Mouse (Mus musculus) midbrain, postnatal 0 days (tissue): Measurements from ENCODE around the gene Pwp2. TPM values are rescaled to one million over a fixed set of nuclear protein-coding genes. Genes with fewer than 3 reads are reported as not detected.
"Not testable (repeated sequence)": the region's sequence is repeated elsewhere in the genome, so short reads cannot be mapped to it uniquely, and the experiment has no call there.

Source experiments
- ATAC-seq: fragments of 200-750 bp; cut with Nextera tagmentation; 2 replicates; pipeline ENCODE4 v1.8.0; 2017; ENCODE audit warnings: moderate number of reproducible peaks, mild to moderate bottlenecking, moderate TSS enrichment, moderate library complexity; ENCODE audit not compliant: low FRiP score
- DNase-seq: peaks from one replicate; pipeline ENCODE4 v3.0.0-alpha.2; 2015; ENCODE audit warnings: low spot score
- H3K27ac ChIP-seq: fragments of 300-500 bp; sonication (generic); 2 replicates; pipeline ENCODE4 v1.5.1; 2014; ENCODE audit warnings: low read depth, mild to moderate bottlenecking, low read length, mixed read lengths
- H3K27me3 ChIP-seq: fragments of 300-500 bp; sonication (generic); 2 replicates; pipeline ENCODE4 v1.6.1; 2014; ENCODE audit warnings: low read length, control low read depth, mixed read lengths; ENCODE audit not compliant: insufficient read depth
- H3K36me3 ChIP-seq: fragments of 300-500 bp; sonication (generic); 2 replicates; pipeline ENCODE4 v1.6.1; 2014; ENCODE audit warnings: low read length, control low read depth, mixed read lengths; ENCODE audit not compliant: insufficient read depth
- H3K4me1 ChIP-seq: fragments of 300-500 bp; sonication (generic); 2 replicates; pipeline ENCODE4 v1.6.1; 2014; ENCODE audit warnings: mild to moderate bottlenecking, control low read depth, antibody characterized with exemption, low read length, mixed read lengths; ENCODE audit not compliant: insufficient read depth
- H3K4me2 ChIP-seq: fragments of 300-500 bp; sonication (generic); 2 replicates; pipeline ENCODE4 v1.6.1; 2014; ENCODE audit warnings: low read depth, mild to moderate bottlenecking, low read length, mixed read lengths; ENCODE audit not compliant: poor library complexity, severe bottlenecking
- H3K4me3 ChIP-seq: fragments of 300-500 bp; sonication (generic); 2 replicates; pipeline ENCODE4 v1.5.1; 2014; ENCODE audit warnings: low read depth, mild to moderate bottlenecking, low read length, moderate library complexity
- H3K9ac ChIP-seq: fragments of 300-500 bp; sonication (generic); replicated peaks from 2 replicates; pipeline ENCODE4 v1.6.1; 2014; ENCODE audit warnings: mild to moderate bottlenecking, low read length, moderate library complexity, mixed read lengths; ENCODE audit not compliant: poor library complexity, severe bottlenecking
- H3K9me3 ChIP-seq: fragments of 300-500 bp; sonication (generic); 2 replicates; pipeline ENCODE4 v1.6.1; 2016; ENCODE audit warnings: low read length, control low read depth
- CTCF ChIP-seq: IDR thresholded peaks from 2 replicates; pipeline ENCODE4 v1.5.1; 2016; ENCODE audit warnings: antibody characterized with exemption, mild to moderate bottlenecking
- WGBS: fragments of 180-500 bp; shearing (Covaris S2); extraction: QIAGEN DNeasy Blood & Tissue Kit; methylation state at CpG from one replicate; pipeline ENCODE4 v1.1.7; 2014; 5-methylcytosine and 5-hydroxymethylcytosine counted together
- polyA plus RNA-seq: library from polyadenylated mRNA; unstranded; fragments of >200 nt; fragmentation: Nextera tagmentation; extraction: Ambion mirVana; gene quantifications from 2 replicates; pipeline ENCODE4 v1.2.1, GENCODE M21; 2015
- total RNA-seq: library from RNA; depleted of rRNA; stranded (reverse); fragments of >200 nt; gene quantifications from 2 replicates; pipeline ENCODE4 v1.2.3, GENCODE M21; 2014; rRNA removed

Gene Pwp2
- total and polyA plus RNA-seq, 2 experiments from 2014 or later, result 13.4 to 24.5 TPM

DNA sequence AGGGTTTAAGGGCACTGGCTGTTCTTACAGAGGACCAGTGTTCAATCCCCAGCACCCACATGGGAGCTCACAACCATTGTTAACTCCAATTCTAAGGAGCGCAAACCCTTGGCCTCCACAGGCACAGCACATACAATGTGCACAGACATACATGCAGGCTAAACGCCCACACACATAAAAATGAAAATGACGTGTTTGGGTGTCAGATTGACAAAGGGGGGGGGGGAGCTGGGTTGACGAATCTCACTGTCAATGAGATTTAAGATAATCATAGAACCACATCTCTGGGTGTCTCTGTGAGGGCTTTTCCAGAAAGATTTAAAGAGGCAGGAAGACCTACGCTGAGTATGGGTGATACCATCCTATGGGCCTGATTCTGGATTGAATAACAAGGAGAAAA is 58.6 kb downstream of the Pwp2 start:
- H3K4me3 ChIP-seq, result no peak overlapping the region
- H3K9me3 ChIP-seq, result no peaks in the 10 kb centered on the region
- H3K36me3 ChIP-seq, result no peaks in the 10 kb centered on the region
- no peaks in the 10 kb centered on the region for H3K4me1 ChIP-seq
- DNase-seq (no peak), ATAC-seq (no peak)
- H3K27ac ChIP-seq, result no peak overlapping the region
- no peak overlapping the region for H3K9ac ChIP-seq
- TF ChIP-seq CTCF, result no peak
- no peaks in the 10 kb centered on the region for H3K27me3 ChIP-seq
- 94% methylated on average over 5 of the region's 5 CpGs for WGBS
- no peak overlapping the region for H3K4me2 ChIP-seq

DNA sequence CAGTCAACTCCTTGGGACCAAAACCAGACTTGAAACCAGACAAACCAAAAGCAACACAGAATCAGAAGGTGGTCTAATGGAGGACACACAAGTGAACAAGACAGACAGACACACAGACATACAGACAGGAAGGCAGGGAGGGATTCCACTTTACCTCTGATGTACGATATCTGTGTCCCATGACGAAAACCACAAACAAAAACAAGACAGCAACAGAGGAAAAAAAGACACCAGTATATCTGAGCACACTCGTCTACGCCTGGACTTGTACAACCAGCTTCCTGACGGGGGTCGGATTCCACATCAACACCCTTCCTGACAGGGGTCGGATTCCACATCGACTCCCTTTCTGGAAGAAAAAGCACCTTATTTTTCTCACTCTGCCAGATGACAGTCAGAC is 59.9 kb downstream of the Pwp2 start:
- H3K9ac ChIP-seq, DNase-seq, H3K9me3 ChIP-seq, H3K4me1 ChIP-seq, H3K36me3 ChIP-seq, H3K4me2 ChIP-seq, ATAC-seq, H3K27me3 ChIP-seq, H3K27ac ChIP-seq, H3K4me3 ChIP-seq: not testable (repeated sequence)
- 90% methylated on average over 8 of the region's 8 CpGs for WGBS

DNA sequence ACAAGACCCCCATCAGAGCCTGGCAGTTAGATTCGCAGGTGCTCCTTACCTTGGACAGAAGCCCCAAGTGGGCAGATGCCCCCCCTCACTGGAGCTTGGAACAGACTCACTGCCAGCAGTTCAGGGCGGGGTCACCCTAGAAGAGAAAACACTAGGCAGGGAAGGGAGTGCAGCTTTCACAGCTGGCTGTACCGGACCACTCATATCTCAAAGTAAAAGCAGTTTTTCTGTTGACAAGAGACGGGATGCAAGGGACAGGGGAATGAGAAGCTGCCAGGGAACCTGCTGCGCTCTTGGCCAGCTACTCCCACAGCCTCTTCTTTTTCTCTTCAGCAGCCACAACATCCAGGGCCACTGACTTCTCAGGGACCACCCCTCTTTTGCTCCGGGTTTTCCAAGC is 60.8 kb downstream of the Pwp2 start:
- H3K36me3 ChIP-seq, H3K4me3 ChIP-seq, H3K9ac ChIP-seq, H3K9me3 ChIP-seq, DNase-seq, H3K27ac ChIP-seq, ATAC-seq, H3K27me3 ChIP-seq, H3K4me1 ChIP-seq, H3K4me2 ChIP-seq: not testable (repeated sequence)
- WGBS, result 77% methylated on average over 6 of the region's 6 CpGs

Other genes with a start within 250 kb of the Pwp2 start
- 7.3 and 12.5 TPM in 2 replicates for gene Trpm2, start 214.6 kb downstream of the Pwp2 start, total RNA-seq
- 5.6 and 8.0 TPM in 2 replicates for gene Trpm2, start 214.6 kb downstream of the Pwp2 start, polyA plus RNA-seq
- 60.0 and 61.7 TPM in 2 replicates for gene 1810043G02Rik, start 206.6 kb downstream of the Pwp2 start, total RNA-seq
- 66.2 and 72.6 TPM in 2 replicates for gene 1810043G02Rik, start 206.6 kb downstream of the Pwp2 start, polyA plus RNA-seq
- 165 and 166 TPM in 2 replicates for gene Pfkl, start 175.1 kb downstream of the Pwp2 start, total RNA-seq
- 98.5 and 104 TPM in 2 replicates for gene Pfkl, start 175.1 kb downstream of the Pwp2 start, polyA plus RNA-seq
- gene Dnmt3l, start 143.2 kb downstream of the Pwp2 start, total RNA-seq, result not detected in 2 replicates
- gene Dnmt3l, start 143.2 kb downstream of the Pwp2 start, polyA plus RNA-seq, result not detected in 2 replicates
- 0.16 and 0.33 TPM in 2 replicates for gene Aire, start 141.5 kb downstream of the Pwp2 start, total RNA-seq
- gene Aire, start 141.5 kb downstream of the Pwp2 start, polyA plus RNA-seq, result 0.20 and 0.31 TPM in 2 replicates
- gene Icosl, start 115.8 kb downstream of the Pwp2 start, total RNA-seq, result 1.7 and 1.8 TPM in 2 replicates
- gene Icosl, start 115.8 kb downstream of the Pwp2 start, polyA plus RNA-seq, result 0.76 and 0.85 TPM in 2 replicates
- 80.0 and 119 TPM in 2 replicates for gene D10Jhu81e, start 15.4 kb downstream of the Pwp2 start, total RNA-seq
- 24.1 and 26.7 TPM in 2 replicates for gene D10Jhu81e, start 15.4 kb downstream of the Pwp2 start, polyA plus RNA-seq
- 102 and 129 TPM in 2 replicates for gene Trappc10, start 59.5 kb upstream of the Pwp2 start, total RNA-seq
- gene Trappc10, start 59.5 kb upstream of the Pwp2 start, polyA plus RNA-seq, result 35.1 and 42.2 TPM in 2 replicates
- 106 and 137 TPM in 2 replicates for gene Agpat3, start 167.3 kb upstream of the Pwp2 start, total RNA-seq
- gene Agpat3, start 167.3 kb upstream of the Pwp2 start, polyA plus RNA-seq, result 91.7 and 96.8 TPM in 2 replicates
- 219 and 237 TPM in 2 replicates for gene Rrp1, start 227.9 kb upstream of the Pwp2 start, total RNA-seq
- gene Rrp1, start 227.9 kb upstream of the Pwp2 start, polyA plus RNA-seq, result 439 and 462 TPM in 2 replicates
- 89.2 and 104 TPM in 2 replicates for gene Cstb, start 240.5 kb upstream of the Pwp2 start, total RNA-seq
- 126 and 131 TPM in 2 replicates for gene Cstb, start 240.5 kb upstream of the Pwp2 start, polyA plus RNA-seq